Mouse (Mus musculus): Measurements from ENCODE around the gene Zfp777. TPM values are rescaled to one million over a fixed set of nuclear protein-coding genes. Genes with fewer than 3 reads are reported as not detected.

The Zfp777 gene
- polyA plus RNA-seq, 1 experiment: 5.2 TPM

DNA sequence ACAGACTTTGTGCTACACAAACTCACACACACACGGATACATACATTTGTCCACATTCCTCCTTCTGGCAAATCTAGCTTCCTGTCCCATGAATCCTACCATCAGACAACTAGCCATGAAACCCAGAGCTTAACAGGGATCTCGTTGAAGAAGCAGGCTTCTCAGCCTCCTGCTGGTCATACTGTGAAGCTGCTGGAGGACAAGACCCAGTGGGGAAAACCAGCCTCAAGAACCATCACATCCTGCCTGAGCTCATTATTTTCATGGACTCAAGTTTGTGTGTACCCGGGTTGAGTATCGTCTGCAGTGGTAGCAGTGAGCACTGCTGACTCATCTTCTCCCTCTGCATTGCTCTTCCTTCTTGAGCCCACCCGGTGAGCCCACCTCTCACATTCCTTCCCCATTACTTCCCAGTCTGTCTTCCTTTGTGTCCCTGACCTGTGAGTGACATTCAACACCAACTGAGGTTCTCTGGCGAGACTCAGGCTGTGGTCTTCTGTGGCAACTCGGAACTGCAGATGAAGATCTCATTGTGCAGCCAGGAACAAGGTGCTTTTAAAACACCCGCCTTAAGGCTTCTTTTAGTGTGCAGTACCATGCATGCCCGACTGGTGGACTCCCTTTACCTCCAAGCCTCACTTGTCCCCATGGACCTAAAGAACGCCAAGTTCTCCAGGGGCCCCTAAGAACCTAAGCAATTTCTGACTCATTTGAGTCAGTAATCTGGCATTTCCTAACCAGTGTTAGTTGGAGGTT is 22.6 kb downstream of the Zfp777 start:
- H3K27me3 ChIP-seq (ENCODE audit: control insufficient read depth, insufficient read depth, low read length): no peaks in the 10 kb centered on the region
- no peak overlapping the region for H3K27ac ChIP-seq (ENCODE audit: control insufficient read depth, insufficient read depth, low read depth, low read length)
- no peak for TF ChIP-seq CTCF (IDR thresholded peaks at IDR 0.05; ENCODE audit: control insufficient read depth, insufficient read depth, insufficient replicate concordance, low read depth, low read length)
- TF ChIP-seq POLR2A (IDR thresholded peaks at IDR 0.05; ENCODE audit: control insufficient read depth, low read depth, low read length): no peak
- no peak overlapping the region for H3K4me3 ChIP-seq (ENCODE audit: control insufficient read depth, low read depth, low read length)
- H3K4me1 ChIP-seq (ENCODE audit: control insufficient read depth, insufficient read depth, low read length): peaks cover 14% of the 10 kb centered on the region
- H3K36me3 ChIP-seq (ENCODE audit: control insufficient read depth, insufficient read depth, low read length): no peaks in the 10 kb centered on the region

- Histone ChIP-seq H3K27ac (ENCODE audit: control insufficient read depth, insufficient read depth, low read depth, low read length) (no peak overlapping the region), H3K36me3 (ENCODE audit: control insufficient read depth, insufficient read depth, low read length) (no peaks in the 10 kb centered on the region), H3K4me3 (ENCODE audit: control insufficient read depth, low read depth, low read length) (peak overlapping the region; percentile 64), H3K4me1 (ENCODE audit: control insufficient read depth, insufficient read depth, low read length) (peaks cover 19% of the 10 kb centered on the region), H3K27me3 (ENCODE audit: control insufficient read depth, insufficient read depth, low read length) (no peaks in the 10 kb centered on the region)
- peak; percentile 26; the same call in 1 of the 2 replicates for TF ChIP-seq POLR2A (IDR thresholded peaks at IDR 0.05; ENCODE audit: control insufficient read depth, low read depth, low read length)
- no peak for TF ChIP-seq CTCF (IDR thresholded peaks at IDR 0.05; ENCODE audit: control insufficient read depth, insufficient read depth, insufficient replicate concordance, low read depth, low read length)
These were observed 23.7 kb downstream of the Zfp777 start for GRCm38 (mm10) chr6:48024994-48025345.

- Histone ChIP-seq H3K4me3 (ENCODE audit: control insufficient read depth, low read depth, low read length) (peak overlapping the region; percentile 64), H3K27ac (ENCODE audit: control insufficient read depth, insufficient read depth, low read depth, low read length) (no peak overlapping the region), H3K4me1 (ENCODE audit: control insufficient read depth, insufficient read depth, low read length) (peaks cover 20% of the 10 kb centered on the region), H3K27me3 (ENCODE audit: control insufficient read depth, insufficient read depth, low read length) (no peaks in the 10 kb centered on the region), H3K36me3 (ENCODE audit: control insufficient read depth, insufficient read depth, low read length) (no peaks in the 10 kb centered on the region)
- TF ChIP-seq POLR2A (IDR thresholded peaks at IDR 0.05; ENCODE audit: control insufficient read depth, low read depth, low read length): no peak
- no peak for TF ChIP-seq CTCF (IDR thresholded peaks at IDR 0.05; ENCODE audit: control insufficient read depth, insufficient read depth, insufficient replicate concordance, low read depth, low read length)
These were observed 24.2 kb downstream of the Zfp777 start for GRCm38 (mm10) chr6:48024330-48024993.

- no peaks in the 10 kb centered on the region for H3K27me3 ChIP-seq (ENCODE audit: control insufficient read depth, insufficient read depth, low read length)
- no peaks in the 10 kb centered on the region for H3K36me3 ChIP-seq (ENCODE audit: control insufficient read depth, insufficient read depth, low read length)
- no peak for TF ChIP-seq POLR2A (IDR thresholded peaks at IDR 0.05; ENCODE audit: control insufficient read depth, low read depth, low read length)
- TF ChIP-seq CTCF (IDR thresholded peaks at IDR 0.05; ENCODE audit: control insufficient read depth, insufficient read depth, insufficient replicate concordance, low read depth, low read length): no peak
- H3K4me3 ChIP-seq (ENCODE audit: control insufficient read depth, low read depth, low read length): no peak overlapping the region
- no peak overlapping the region for H3K27ac ChIP-seq (ENCODE audit: control insufficient read depth, insufficient read depth, low read depth, low read length)
- H3K4me1 ChIP-seq (ENCODE audit: control insufficient read depth, insufficient read depth, low read length): peaks cover 20% of the 10 kb centered on the region
These were observed 26.0 kb downstream of the Zfp777 start for GRCm38 (mm10) chr6:48022672-48023071.

DNA sequence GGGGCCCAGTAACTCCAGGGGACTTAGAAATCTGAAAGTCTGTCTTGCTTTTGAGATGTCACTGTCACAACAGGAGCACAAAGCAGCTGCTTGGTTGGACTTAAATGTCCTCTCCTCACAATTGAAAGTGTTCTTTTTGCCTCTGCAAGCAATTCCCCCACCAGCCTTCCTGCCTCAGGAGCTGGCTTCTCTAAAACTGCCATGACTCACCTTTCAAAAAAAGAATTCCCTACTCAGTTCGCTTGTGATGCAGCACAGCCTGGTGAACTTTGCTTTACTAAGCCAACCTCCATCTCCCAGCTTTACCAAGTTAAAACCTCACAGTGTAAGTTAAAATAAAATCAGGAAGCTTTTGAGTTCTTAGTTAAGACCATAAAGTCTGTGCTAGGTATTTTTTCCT is 27.0 kb downstream of the Zfp777 start:
- H3K4me3 ChIP-seq (ENCODE audit: control insufficient read depth, low read depth, low read length): no peak overlapping the region
- no peak for TF ChIP-seq CTCF (IDR thresholded peaks at IDR 0.05; ENCODE audit: control insufficient read depth, insufficient read depth, insufficient replicate concordance, low read depth, low read length)
- TF ChIP-seq POLR2A (IDR thresholded peaks at IDR 0.05; ENCODE audit: control insufficient read depth, low read depth, low read length): no peak
- no peaks in the 10 kb centered on the region for H3K27me3 ChIP-seq (ENCODE audit: control insufficient read depth, insufficient read depth, low read length)
- H3K36me3 ChIP-seq (ENCODE audit: control insufficient read depth, insufficient read depth, low read length): no peaks in the 10 kb centered on the region
- H3K4me1 ChIP-seq (ENCODE audit: control insufficient read depth, insufficient read depth, low read length): peaks cover 23% of the 10 kb centered on the region
- H3K27ac ChIP-seq (ENCODE audit: control insufficient read depth, insufficient read depth, low read depth, low read length): no peak overlapping the region

DNA sequence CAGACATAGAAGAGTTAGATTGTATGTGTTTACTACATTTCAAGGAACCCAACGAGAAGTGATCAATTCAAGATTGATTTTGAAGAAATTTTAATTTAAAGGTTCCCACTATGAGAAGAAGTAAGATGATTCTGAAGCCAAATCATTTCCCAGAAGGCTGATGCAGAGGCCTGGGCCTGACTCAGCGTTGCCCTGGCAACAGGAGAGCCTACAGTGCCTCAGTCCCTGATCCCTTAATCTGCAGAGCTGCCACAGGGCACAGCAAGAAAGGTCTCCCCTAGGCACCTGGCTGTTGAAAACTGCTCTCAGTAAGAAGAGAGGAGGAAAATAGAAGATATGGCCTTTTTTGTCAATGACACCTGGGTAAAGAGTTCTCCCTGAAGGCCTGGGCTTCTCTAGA is 28.7 kb downstream of the Zfp777 start:
- Histone ChIP-seq H3K4me1 (ENCODE audit: control insufficient read depth, insufficient read depth, low read length) (peaks cover 24% of the 10 kb centered on the region), H3K27ac (ENCODE audit: control insufficient read depth, insufficient read depth, low read depth, low read length) (no peak overlapping the region), H3K4me3 (ENCODE audit: control insufficient read depth, low read depth, low read length) (no peak overlapping the region), H3K36me3 (ENCODE audit: control insufficient read depth, insufficient read depth, low read length) (no peaks in the 10 kb centered on the region), H3K27me3 (ENCODE audit: control insufficient read depth, insufficient read depth, low read length) (no peaks in the 10 kb centered on the region)
- no peak for TF ChIP-seq POLR2A (IDR thresholded peaks at IDR 0.05; ENCODE audit: control insufficient read depth, low read depth, low read length)

DNA sequence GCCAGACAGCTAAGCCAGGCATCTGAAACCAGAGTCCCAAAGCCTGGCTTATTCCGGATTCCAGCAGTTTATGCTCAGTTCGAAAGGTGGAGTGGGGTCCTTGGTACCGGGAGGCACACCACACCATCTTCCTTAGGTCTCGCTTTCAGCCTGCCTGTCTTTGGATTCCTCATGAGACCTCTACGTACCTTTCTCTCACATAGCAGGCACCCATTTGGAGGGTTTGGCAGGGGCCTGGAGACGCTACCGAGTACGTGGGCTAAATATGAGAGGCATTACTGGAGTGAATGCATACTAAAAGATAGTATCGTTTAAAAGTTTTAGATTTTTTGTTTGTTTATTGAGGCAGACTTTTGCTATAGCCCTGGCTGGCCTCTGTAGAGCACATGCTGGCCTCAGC is 31.9 kb downstream of the Zfp777 start:
- Histone ChIP-seq H3K36me3 (ENCODE audit: control insufficient read depth, insufficient read depth, low read length) (no peaks in the 10 kb centered on the region), H3K4me3 (ENCODE audit: control insufficient read depth, low read depth, low read length) (peak overlapping the region; percentile 62), H3K4me1 (ENCODE audit: control insufficient read depth, insufficient read depth, low read length) (peaks cover 15% of the 10 kb centered on the region), H3K27ac (ENCODE audit: control insufficient read depth, insufficient read depth, low read depth, low read length) (peak overlapping the region; percentile 76; the same call in 1 of the 2 replicates), H3K27me3 (ENCODE audit: control insufficient read depth, insufficient read depth, low read length) (no peaks in the 10 kb centered on the region)
- TF ChIP-seq POLR2A (IDR thresholded peaks at IDR 0.05; ENCODE audit: control insufficient read depth, low read depth, low read length) (no peak), CTCF (IDR thresholded peaks at IDR 0.05; ENCODE audit: control insufficient read depth, insufficient read depth, insufficient replicate concordance, low read depth, low read length) (no peak)
